Mouse (Mus musculus) kidney, embryonic 14.5 days (tissue): ENCODE measurements around the gene Sfswap. TPM values are rescaled to one million over a fixed set of nuclear protein-coding genes. Genes with fewer than 3 reads are reported as not detected.

ENCODE experiments used
- ATAC-seq: fragments of 200-750 bp; cut with Nextera tagmentation; 2 replicates; pipeline ENCODE4 v1.8.0; 2017; ENCODE audit warnings: moderate number of reproducible peaks, mild to moderate bottlenecking, moderate TSS enrichment, moderate library complexity; ENCODE audit not compliant: low FRiP score, low TSS enrichment
- H3K27ac ChIP-seq: fragments of 300-500 bp; sonication (generic); 2 replicates; pipeline ENCODE4 v1.5.1; 2014; ENCODE audit warnings: low read depth, mild to moderate bottlenecking, low read length, moderate library complexity, mixed read lengths
- H3K27me3 ChIP-seq: fragments of 300-500 bp; sonication (generic); 2 replicates; pipeline ENCODE4 v1.6.1; 2014; ENCODE audit warnings: mild to moderate bottlenecking, low read length; ENCODE audit not compliant: control insufficient read depth, insufficient read depth
- H3K36me3 ChIP-seq: fragments of 300-500 bp; sonication (generic); 2 replicates; pipeline ENCODE4 v1.6.1; 2014; ENCODE audit warnings: low read length, mixed read lengths; ENCODE audit not compliant: control insufficient read depth, insufficient read depth
- H3K4me1 ChIP-seq: fragments of 300-500 bp; sonication (generic); 2 replicates; pipeline ENCODE4 v1.6.1; 2014; ENCODE audit warnings: low read length, mixed read lengths; ENCODE audit not compliant: control insufficient read depth, insufficient read depth
- H3K4me2 ChIP-seq: fragments of 300-500 bp; sonication (generic); replicated peaks from 2 replicates; pipeline ENCODE4 v1.6.1; 2014; ENCODE audit warnings: low read depth, mild to moderate bottlenecking, low read length
- H3K4me3 ChIP-seq: fragments of 300-500 bp; sonication (generic); 2 replicates; pipeline ENCODE4 v1.5.1; 2014; ENCODE audit warnings: mild to moderate bottlenecking, low read length
- H3K9ac ChIP-seq: fragments of 300-500 bp; sonication (generic); 2 replicates; pipeline ENCODE4 v1.6.1; 2014; ENCODE audit warnings: low read depth, mild to moderate bottlenecking, low read length, moderate library complexity
- H3K9me3 ChIP-seq: fragments of 300-500 bp; sonication (generic); 2 replicates; pipeline ENCODE4 v1.6.1; 2016; ENCODE audit warnings: low read length; ENCODE audit not compliant: control insufficient read depth
- WGBS: fragments of 180-500 bp; shearing (Covaris S2); extraction: QIAGEN DNeasy Blood & Tissue Kit; methylation state at CpG from one replicate; pipeline ENCODE4 v1.1.7; 2014; 5-methylcytosine and 5-hydroxymethylcytosine counted together
- polyA plus RNA-seq: library from polyadenylated mRNA; unstranded; fragments of >200 nt; fragmentation: Nextera tagmentation; extraction: Ambion mirVana; gene quantifications from 2 replicates; pipeline ENCODE4 v1.2.1, GENCODE M21; 2014

Gene Sfswap
- 53.2 and 56.6 TPM in 2 replicates for polyA plus RNA-seq

DNA sequence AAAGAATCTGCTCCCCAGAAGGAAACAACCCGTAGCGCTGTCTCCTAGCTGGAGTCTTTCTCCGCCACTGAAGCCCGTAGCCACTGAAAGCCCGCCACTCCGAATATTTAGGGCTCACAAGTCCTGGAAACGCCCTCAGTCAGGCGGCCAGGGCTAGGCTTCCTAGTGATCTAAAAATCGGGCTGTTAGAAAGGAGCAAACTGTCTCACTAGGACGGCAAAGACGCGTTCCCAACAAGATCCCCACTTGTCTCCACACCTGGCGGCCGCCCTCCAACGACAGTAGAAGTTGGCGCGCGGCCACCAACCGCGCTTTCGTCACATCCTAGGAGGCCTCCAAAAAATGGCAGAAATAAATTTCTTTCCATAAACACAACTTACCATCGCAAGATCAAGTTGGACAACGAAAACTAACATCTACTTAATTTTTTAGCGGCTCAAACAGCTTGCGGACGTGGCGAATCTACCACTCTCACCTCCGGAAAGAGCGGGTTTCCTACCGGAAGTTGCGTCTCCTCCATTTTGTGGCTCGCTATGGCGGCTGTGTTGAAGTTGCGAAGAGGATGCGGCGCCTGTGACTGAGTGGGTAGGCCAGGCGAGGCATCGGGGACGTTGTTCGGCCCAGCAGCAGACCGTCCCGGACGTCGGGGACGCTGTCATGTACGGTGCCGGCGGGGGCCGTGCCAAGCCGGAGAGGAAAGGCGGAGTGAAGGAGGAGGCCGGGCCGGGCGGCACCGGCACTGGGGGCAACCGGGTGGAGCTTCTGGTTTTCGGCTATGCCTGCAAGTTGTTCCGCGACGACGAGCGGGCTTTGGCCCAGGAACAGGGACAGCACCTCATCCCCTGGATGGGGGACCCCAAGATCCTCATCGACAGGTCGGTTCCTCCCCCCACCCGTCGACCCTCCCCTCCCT lies at the start of gene Sfswap:
Sfswap (plus strand) TSS at position 500 of the 913 bp plus-strand sequence.
- H3K36me3 ChIP-seq: peaks cover 19% of the 10 kb centered on the region
- peak within 1 kb of the TSS; percentile 100 for H3K4me3 ChIP-seq
- peak within 1 kb of the TSS; percentile 90 for H3K4me2 ChIP-seq
- H3K4me1 ChIP-seq: peaks cover 10% of the 10 kb centered on the region
- H3K27me3 ChIP-seq: no peaks in the 10 kb centered on the region
- WGBS: under 1% methylated on average over 65 of the region's 66 CpGs
- peak; percentile 76 for ATAC-seq
- no peaks in the 10 kb centered on the region for H3K9me3 ChIP-seq
- H3K27ac ChIP-seq: peak within 1 kb of the TSS; percentile 76
- H3K9ac ChIP-seq: peak within 1 kb of the TSS; percentile 95

- Histone ChIP-seq H3K4me2 (no peak overlapping the region), H3K27ac (no peak overlapping the region), H3K9ac (no peak overlapping the region), H3K9me3 (no peaks in the 10 kb centered on the region), H3K4me3 (no peak overlapping the region), H3K36me3 (no peaks in the 10 kb centered on the region), H3K27me3 (0 out of 2 replicates have a peak, but pooled peaks cover 4% of the 10 kb centered on the region), H3K4me1 (peaks cover 22% of the 10 kb centered on the region)
- no peak for ATAC-seq
- 11% methylated on average over 3 of the region's 3 CpGs for WGBS
Observed at GRCm38 (mm10) chr5:129452561-129452960, 48.5 kb upstream of the Sfswap start.

DNA sequence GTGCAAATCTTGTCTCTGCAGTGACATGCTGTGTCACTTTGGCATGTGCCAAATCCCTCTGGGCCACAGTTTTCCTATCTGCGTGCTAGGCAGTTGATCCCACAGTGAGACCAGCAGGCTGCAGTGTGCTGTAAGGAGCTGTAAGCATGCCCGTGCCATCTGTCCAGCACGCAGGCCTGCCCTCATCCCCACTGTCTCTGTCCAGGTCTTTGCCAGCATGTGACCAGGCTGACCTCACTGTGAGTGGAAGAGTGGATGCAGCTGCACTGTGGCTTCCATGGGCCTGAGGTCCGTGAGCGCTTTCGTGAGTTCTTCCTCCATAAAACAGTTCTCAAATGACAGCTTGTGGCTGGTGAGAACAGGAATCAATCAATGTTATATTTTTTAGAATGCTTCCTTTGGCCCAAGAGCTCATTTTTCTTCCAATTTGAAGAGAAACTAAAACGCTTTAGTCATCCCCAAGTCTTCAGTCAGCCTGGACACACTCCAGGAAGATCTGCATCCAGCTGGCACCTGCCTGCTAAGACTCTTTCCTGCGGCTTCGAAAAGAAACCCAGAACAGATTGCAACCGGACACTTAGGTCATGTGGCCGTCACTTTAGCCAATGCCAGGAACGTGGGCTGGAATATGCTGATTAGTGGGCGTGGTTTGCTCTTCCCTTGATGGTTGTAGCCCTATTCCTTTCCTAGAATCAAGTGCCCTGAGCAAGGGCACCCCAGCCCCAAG lies 46.1 kb upstream of the Sfswap start:
- 6% methylated on average over 13 of the region's 13 CpGs for WGBS
- Histone ChIP-seq H3K9ac (0 out of 2 replicates have a peak overlapping the region, but pooled peaks have one; percentile 4), H3K27me3 (0 out of 2 replicates have a peak, but pooled peaks cover 3% of the 10 kb centered on the region), H3K36me3 (no peaks in the 10 kb centered on the region), H3K9me3 (no peaks in the 10 kb centered on the region), H3K4me1 (peaks cover 32% of the 10 kb centered on the region), H3K4me2 (peak overlapping the region; percentile 22), H3K27ac (peak overlapping the region; percentile 32; the same call in 1 of the 2 replicates), H3K4me3 (no peak overlapping the region)
- ATAC-seq: peak; percentile 85

DNA sequence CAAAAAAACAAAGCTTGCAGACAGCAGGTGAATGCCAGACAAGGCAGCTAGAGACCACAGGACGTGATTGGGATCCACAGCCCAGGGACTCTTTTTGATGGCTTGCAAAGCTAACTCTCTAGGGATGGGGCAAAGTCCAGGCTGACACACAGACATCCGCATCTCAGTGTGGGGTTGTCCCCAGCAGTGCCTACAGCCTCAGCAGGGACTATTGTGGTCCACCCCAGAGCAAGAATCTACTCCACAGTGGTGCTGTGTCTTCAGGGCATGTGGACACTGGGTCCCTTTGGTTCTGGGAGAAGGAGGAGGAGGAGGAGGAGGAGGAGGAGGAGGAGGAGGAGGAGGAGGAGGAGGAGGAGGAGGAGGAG lies 45.5 kb upstream of the Sfswap start:
- no peak overlapping the region for H3K4me2 ChIP-seq
- 29% methylated on average over 2 of the region's 2 CpGs for WGBS
- peak; percentile 34 for ATAC-seq

GRCm38 (mm10) chr5:129456579-129457140 lies 44.4 kb upstream of the Sfswap start:
- 48% methylated on average over 9 of the region's 9 CpGs for WGBS
- Histone ChIP-seq H3K36me3 (no peaks in the 10 kb centered on the region), H3K4me3 (no peak overlapping the region), H3K27ac (no peak overlapping the region), H3K9me3 (no peaks in the 10 kb centered on the region), H3K27me3 (no peaks in the 10 kb centered on the region), H3K9ac (no peak overlapping the region), H3K4me2 (no peak overlapping the region), H3K4me1 (peaks cover 37% of the 10 kb centered on the region)
- no peak for ATAC-seq

More for the DNA sequence above, 45.5 kb upstream of the Sfswap start:
- no peak overlapping the region for H3K27ac ChIP-seq
- H3K27me3 ChIP-seq: no peaks in the 10 kb centered on the region
- H3K4me1 ChIP-seq: peaks cover 33% of the 10 kb centered on the region
- no peaks in the 10 kb centered on the region for H3K9me3 ChIP-seq
- H3K9ac ChIP-seq: no peak overlapping the region
- H3K36me3 ChIP-seq: no peaks in the 10 kb centered on the region
- H3K4me3 ChIP-seq: no peak overlapping the region

DNA sequence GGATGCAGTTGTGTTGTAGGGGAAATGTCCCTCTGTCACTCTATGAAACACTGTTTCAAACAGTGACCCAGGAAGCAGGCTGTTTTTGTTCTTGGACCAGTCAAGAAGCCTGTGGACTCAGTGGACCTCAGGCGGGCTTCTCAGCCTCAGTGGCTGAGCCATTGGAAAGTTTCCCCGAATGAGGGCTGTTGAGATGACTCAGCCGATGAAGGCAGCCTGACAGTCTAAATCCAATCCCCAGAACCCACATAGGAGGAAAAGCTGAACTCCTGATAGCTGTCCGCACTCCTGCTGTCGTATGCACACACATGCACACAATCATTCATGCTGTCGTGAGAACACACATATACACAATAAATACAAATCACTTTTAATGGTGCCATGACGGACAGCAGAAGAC lies 42.9 kb upstream of the Sfswap start:
- H3K9ac ChIP-seq: no peak overlapping the region
- no peaks in the 10 kb centered on the region for H3K36me3 ChIP-seq
- no peak overlapping the region for H3K4me2 ChIP-seq
- H3K27me3 ChIP-seq: no peaks in the 10 kb centered on the region
- no peaks in the 10 kb centered on the region for H3K9me3 ChIP-seq
- 66% methylated on average over 7 of the region's 7 CpGs for WGBS
- no peak for ATAC-seq
- no peak overlapping the region for H3K4me3 ChIP-seq
- no peak overlapping the region for H3K27ac ChIP-seq
- H3K4me1 ChIP-seq: peaks cover 33% of the 10 kb centered on the region

- WGBS: 77% methylated on average over 3 of the region's 3 CpGs
Observed at GRCm38 (mm10) chr5:129458541-129458940, 42.5 kb upstream of the Sfswap start.

GRCm38 (mm10) chr5:129460798-129461476 lies 40.1 kb upstream of the Sfswap start:
- Histone ChIP-seq H3K27me3 (no peaks in the 10 kb centered on the region), H3K36me3 (no peaks in the 10 kb centered on the region), H3K27ac (0 out of 2 replicates have a peak overlapping the region, but pooled peaks have one; percentile 24), H3K9me3 (no peaks in the 10 kb centered on the region), H3K4me3 (no peak overlapping the region), H3K4me2 (no peak overlapping the region; the same call in 1 of the 2 replicates), H3K4me1 (peaks cover 18% of the 10 kb centered on the region; the same call in 1 of the 2 replicates), H3K9ac (no peak overlapping the region)
- 20% methylated on average over 11 of the region's 11 CpGs for WGBS
- ATAC-seq: peak; percentile 55; the same call in 1 of the 2 replicates

More at GRCm38 (mm10) chr5:129458541-129458940, 42.5 kb upstream of the Sfswap start:
- H3K27me3 ChIP-seq: no peaks in the 10 kb centered on the region
- H3K4me2 ChIP-seq: no peak overlapping the region
- no peaks in the 10 kb centered on the region for H3K9me3 ChIP-seq
- peaks cover 33% of the 10 kb centered on the region for H3K4me1 ChIP-seq
- H3K4me3 ChIP-seq: no peak overlapping the region
- no peak for ATAC-seq
- H3K9ac ChIP-seq: no peak overlapping the region
- no peaks in the 10 kb centered on the region for H3K36me3 ChIP-seq
- no peak overlapping the region for H3K27ac ChIP-seq
